Mouse (Mus musculus) stomach, embryonic 16.5 days (tissue): ENCODE results near the gene Mccc1. TPM values are rescaled to one million over a fixed set of nuclear protein-coding genes. Genes with fewer than 3 reads are reported as not detected.
A peak's percentile ranks its signal among the peaks of the same experiment; 100 is the strongest.

ENCODE experiments used
- ATAC-seq: fragments of 200-750 bp; cut with Nextera tagmentation; 2 replicates; pipeline ENCODE4 v1.8.0; 2017; ENCODE audit warnings: moderate number of reproducible peaks, moderate TSS enrichment; ENCODE audit not compliant: insufficient read depth, low FRiP score
- H3K27ac ChIP-seq: fragments of 300-500 bp; sonication (generic); 2 replicates; pipeline ENCODE4 v1.5.1; 2014; ENCODE audit warnings: low read length
- H3K27me3 ChIP-seq: fragments of 300-500 bp; sonication (generic); 2 replicates; pipeline ENCODE4 v1.6.1; 2014; ENCODE audit warnings: low read length, control low read depth, mixed read lengths; ENCODE audit not compliant: control insufficient read depth, insufficient read depth
- H3K36me3 ChIP-seq: fragments of 300-500 bp; sonication (generic); 2 replicates; pipeline ENCODE4 v1.6.1; 2014; ENCODE audit warnings: low read length; ENCODE audit not compliant: control insufficient read depth, insufficient read depth
- H3K4me1 ChIP-seq: fragments of 300-500 bp; sonication (generic); 2 replicates; pipeline ENCODE4 v1.6.1; 2014; ENCODE audit warnings: low read length, control low read depth, mixed read lengths; ENCODE audit not compliant: control insufficient read depth, insufficient read depth
- H3K4me2 ChIP-seq: fragments of 300-500 bp; sonication (generic); 2 replicates; pipeline ENCODE4 v1.6.1; 2014; ENCODE audit warnings: low read depth, low read length, mixed read lengths
- H3K4me3 ChIP-seq: fragments of 300-500 bp; sonication (generic); replicated peaks from 2 replicates; pipeline ENCODE4 v1.5.1; 2014; ENCODE audit warnings: mild to moderate bottlenecking, low read length
- H3K9ac ChIP-seq: fragments of 300-500 bp; sonication (generic); 2 replicates; pipeline ENCODE4 v1.6.1; 2014; ENCODE audit warnings: low read length
- H3K9me3 ChIP-seq: fragments of 300-500 bp; sonication (generic); replicated peaks from 2 replicates; pipeline ENCODE4 v1.6.1; 2016; ENCODE audit warnings: low read length, control low read depth; ENCODE audit not compliant: control insufficient read depth
- WGBS: fragments of 180-500 bp; shearing (Covaris S2); extraction: QIAGEN DNeasy Blood & Tissue Kit; methylation state at CpG from one replicate; pipeline ENCODE4 v1.1.7; 2014; 5-methylcytosine and 5-hydroxymethylcytosine counted together
- polyA plus RNA-seq: library from polyadenylated mRNA; unstranded; fragments of >200 nt; fragmentation: Nextera tagmentation; extraction: Ambion mirVana; gene quantifications from 2 replicates; pipeline ENCODE4 v1.2.1, GENCODE M21; 2015

The Mccc1 gene
- polyA plus RNA-seq, 1 experiment from 2014 or later = 34.1 TPM

DNA sequence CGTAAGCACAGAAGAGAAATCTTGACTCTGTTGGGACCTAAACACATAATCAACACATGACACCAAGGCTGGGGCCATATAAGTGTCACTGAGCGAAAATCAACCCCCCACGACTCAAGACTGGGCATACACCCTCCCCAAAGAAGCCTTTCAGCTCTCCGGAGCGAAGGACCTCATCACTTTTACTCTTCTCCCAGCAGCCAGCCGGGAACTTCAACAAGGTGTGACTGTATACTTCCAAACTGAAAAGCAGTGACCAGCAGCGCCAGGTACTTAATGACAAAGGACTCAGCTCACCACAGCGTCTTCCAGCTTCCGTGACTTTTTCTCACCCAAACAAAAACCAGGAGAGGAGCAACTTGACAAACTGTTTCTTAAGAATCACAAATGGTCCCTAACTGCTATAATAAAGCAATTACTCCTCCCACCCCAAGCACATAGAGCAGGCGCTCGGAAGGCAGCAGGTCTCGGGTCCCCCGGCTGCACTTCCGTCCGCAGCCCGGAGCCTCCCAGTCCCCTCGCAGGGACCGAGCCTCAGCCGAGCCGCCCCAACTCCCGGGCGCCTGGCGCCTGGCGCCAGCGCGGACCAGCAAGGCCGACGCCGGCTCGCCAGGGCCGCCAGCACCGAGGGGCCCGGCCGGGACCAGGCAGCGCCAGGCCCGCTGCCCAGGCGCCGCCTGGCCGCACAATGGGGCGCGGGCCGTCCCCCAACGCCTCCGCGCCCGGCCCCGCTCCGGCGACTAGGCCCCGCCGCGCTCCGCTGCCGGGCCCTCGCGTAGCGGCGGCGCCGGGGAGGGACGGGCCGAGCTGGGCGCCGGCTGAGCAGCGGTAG lies 68.4 kb downstream of the Mccc1 start:
- peak overlapping the region; percentile 92 for H3K27ac ChIP-seq
- no peaks in the 10 kb centered on the region for H3K36me3 ChIP-seq
- no peaks in the 10 kb centered on the region for H3K27me3 ChIP-seq
- ATAC-seq = peak; percentile 74
- peak overlapping the region; percentile 79 for H3K4me2 ChIP-seq
- H3K4me3 ChIP-seq = peak overlapping the region; percentile 89
- H3K9ac ChIP-seq = peak overlapping the region; percentile 99
- under 1% methylated on average over 61 of the region's 65 CpGs for WGBS
- peaks cover 13% of the 10 kb centered on the region; the same call in 1 of the 2 replicates for H3K4me1 ChIP-seq
- no peaks in the 10 kb centered on the region for H3K9me3 ChIP-seq

DNA sequence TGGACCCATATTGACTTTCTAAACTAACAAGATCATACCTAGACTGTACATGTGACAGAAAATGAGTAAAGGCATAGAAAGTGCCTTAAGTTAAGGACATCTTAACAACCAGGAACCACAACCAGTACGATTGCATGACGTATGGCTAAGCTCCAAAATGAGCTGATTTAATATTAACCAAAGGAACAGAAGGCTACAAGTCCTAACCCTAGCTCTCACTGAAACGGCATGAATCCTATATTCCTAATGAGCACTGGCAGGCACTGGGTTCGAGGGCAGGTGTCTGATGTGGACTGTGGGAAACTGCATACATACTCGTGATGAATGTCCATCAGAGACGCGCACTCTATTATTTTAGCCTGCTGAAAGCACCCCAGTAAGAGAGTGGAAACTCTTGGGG lies 69.1 kb downstream of the Mccc1 start:
- WGBS = 20% methylated on average over 7 of the region's 7 CpGs
- H3K27me3 ChIP-seq = no peaks in the 10 kb centered on the region
- peak overlapping the region; percentile 79 for H3K4me2 ChIP-seq
- no peaks in the 10 kb centered on the region for H3K36me3 ChIP-seq
- peak overlapping the region; percentile 99 for H3K9ac ChIP-seq
- H3K9me3 ChIP-seq = no peaks in the 10 kb centered on the region
- H3K4me3 ChIP-seq = peak overlapping the region; percentile 89
- H3K27ac ChIP-seq = no peak overlapping the region
- H3K4me1 ChIP-seq = peaks cover 13% of the 10 kb centered on the region; the same call in 1 of the 2 replicates
- no peak for ATAC-seq

DNA sequence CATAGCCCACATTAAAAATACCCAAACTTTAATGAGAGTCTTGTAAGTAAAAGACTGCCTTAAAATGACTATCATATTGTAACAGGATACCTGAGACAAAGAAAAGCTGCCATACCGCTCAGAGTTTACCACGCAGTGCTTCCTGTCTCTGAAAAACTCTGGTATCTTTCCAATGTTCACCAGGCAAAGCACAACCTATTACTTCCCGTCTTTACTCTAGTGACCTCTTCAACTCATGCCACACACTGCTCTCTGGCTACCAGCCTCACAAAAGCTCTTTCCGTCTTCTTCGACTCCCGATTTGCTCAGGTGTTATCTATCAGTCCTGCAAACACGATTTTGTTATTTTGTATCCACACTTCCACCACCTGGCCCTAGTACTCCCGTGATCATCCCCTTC lies 70.6 kb downstream of the Mccc1 start:
- Histone ChIP-seq H3K9ac (no peak overlapping the region), H3K27me3 (no peaks in the 10 kb centered on the region), H3K27ac (no peak overlapping the region), H3K4me3 (no peak overlapping the region), H3K4me2 (no peak overlapping the region), H3K36me3 (no peaks in the 10 kb centered on the region), H3K9me3 (no peaks in the 10 kb centered on the region), H3K4me1 (peaks cover 15% of the 10 kb centered on the region; the same call in 1 of the 2 replicates)
- 23% methylated on average over 8 of the region's 8 CpGs for WGBS
- ATAC-seq = no peak

DNA sequence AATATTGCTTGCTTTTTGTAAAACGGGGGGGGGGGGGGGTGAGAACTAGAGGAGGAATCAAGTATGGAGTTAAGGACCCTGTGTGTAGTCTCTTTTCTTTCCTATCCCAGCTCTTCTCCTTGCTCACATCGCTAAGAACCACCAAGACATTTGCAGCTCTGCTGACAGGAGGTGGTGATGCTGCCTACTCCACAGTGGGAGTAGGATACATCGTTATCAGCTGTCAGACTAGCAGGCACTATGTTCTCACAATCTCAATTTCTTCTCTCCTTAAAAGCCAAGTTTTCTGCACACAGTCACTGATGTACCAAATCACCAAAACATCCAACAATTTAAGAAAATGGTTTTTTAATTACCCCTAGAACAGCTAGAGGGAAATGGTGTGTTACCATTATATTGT lies 71.1 kb downstream of the Mccc1 start:
- H3K4me2 ChIP-seq = no peak overlapping the region
- no peaks in the 10 kb centered on the region for H3K9me3 ChIP-seq
- H3K27me3 ChIP-seq = no peaks in the 10 kb centered on the region
- WGBS = 59% methylated on average over 3 of the region's 3 CpGs
- ATAC-seq = no peak
- H3K27ac ChIP-seq = no peak overlapping the region
- no peak overlapping the region for H3K9ac ChIP-seq
- no peaks in the 10 kb centered on the region for H3K36me3 ChIP-seq
- H3K4me1 ChIP-seq = peaks cover 15% of the 10 kb centered on the region; the same call in 1 of the 2 replicates
- no peak overlapping the region for H3K4me3 ChIP-seq

DNA sequence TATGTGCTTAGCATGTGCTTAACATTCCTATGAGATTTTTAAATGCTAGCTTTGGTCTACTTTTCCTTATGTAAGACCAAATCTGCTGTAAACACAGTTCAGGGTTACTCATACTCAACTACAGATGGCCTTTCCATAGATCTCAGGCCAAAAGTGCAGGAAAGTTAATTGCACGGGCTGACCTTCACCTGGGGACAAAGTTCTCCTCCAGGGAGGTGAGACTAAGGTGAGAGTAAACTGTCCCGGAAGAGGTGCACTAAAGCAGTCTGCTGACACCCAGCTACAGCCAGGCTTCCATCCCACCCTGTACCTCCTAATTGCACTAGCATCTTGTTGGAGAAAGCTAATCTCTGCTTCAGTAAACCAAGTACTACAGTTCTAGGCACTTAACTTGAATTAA lies 74.6 kb downstream of the Mccc1 start:
- H3K4me3 ChIP-seq = no peak overlapping the region
- no peak; the same call in 1 of the 2 replicates for ATAC-seq

DNA sequence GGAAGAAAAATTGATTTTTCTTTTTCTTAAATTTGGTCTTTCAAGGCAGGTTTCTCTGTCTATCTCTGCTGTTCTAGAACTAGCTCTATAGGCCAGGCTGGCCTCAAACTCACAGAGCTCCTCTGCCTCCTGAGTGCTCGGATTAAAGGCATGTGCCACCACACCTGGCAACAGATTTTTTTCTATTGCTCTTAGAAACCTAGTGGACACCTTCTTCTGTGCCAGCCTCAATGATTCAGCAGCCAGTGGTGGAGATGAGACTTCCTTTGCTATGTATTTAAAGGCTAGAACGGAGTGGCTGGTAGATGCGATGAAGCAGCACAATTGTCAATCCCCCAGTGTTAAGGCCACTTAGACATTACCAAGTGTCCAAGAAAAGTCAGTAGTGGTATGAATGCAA lies 76.5 kb downstream of the Mccc1 start:
- H3K4me1 ChIP-seq = peaks cover 5% of the 10 kb centered on the region; the same call in 1 of the 2 replicates
- no peaks in the 10 kb centered on the region for H3K9me3 ChIP-seq
- no peak for ATAC-seq
- no peak overlapping the region for H3K4me3 ChIP-seq
- no peak overlapping the region for H3K4me2 ChIP-seq
- no peak overlapping the region for H3K27ac ChIP-seq
- no peaks in the 10 kb centered on the region for H3K36me3 ChIP-seq
- WGBS = 83% methylated on average over 3 of the region's 3 CpGs
- no peaks in the 10 kb centered on the region for H3K27me3 ChIP-seq
- no peak overlapping the region for H3K9ac ChIP-seq

More for the DNA sequence above, 74.6 kb downstream of the Mccc1 start:
- H3K27ac ChIP-seq = no peak overlapping the region
- H3K4me2 ChIP-seq = no peak overlapping the region
- no peak overlapping the region for H3K9ac ChIP-seq
- H3K9me3 ChIP-seq = no peaks in the 10 kb centered on the region
- H3K27me3 ChIP-seq = no peaks in the 10 kb centered on the region
- 61% methylated on average over 2 of the region's 2 CpGs for WGBS
- no peaks in the 10 kb centered on the region for H3K36me3 ChIP-seq
- H3K4me1 ChIP-seq = peaks cover 9% of the 10 kb centered on the region; the same call in 1 of the 2 replicates

DNA sequence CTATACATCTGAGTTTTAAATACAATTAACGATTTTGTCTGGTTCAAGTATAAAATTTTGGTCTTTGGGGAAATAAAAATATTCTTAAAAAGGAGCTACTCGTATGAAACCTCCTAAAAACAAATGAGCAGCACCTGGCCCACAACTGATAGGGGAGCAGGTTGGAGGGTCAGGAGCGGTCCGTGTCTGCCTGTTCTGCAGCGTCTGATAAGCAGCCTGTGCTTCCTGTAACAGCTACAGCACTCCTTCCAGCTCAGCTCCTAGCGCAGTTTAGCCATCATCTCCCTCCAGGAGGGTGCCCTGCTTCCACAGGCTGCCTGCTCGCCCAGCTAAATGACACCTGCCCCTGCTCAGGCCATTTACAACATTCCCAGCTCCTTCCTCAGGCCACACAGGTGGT lies 77.0 kb downstream of the Mccc1 start:
- Histone ChIP-seq H3K4me1 (peaks cover 5% of the 10 kb centered on the region; the same call in 1 of the 2 replicates), H3K9ac (no peak overlapping the region), H3K27ac (no peak overlapping the region), H3K4me2 (no peak overlapping the region), H3K4me3 (no peak overlapping the region), H3K27me3 (no peaks in the 10 kb centered on the region), H3K9me3 (no peaks in the 10 kb centered on the region), H3K36me3 (no peaks in the 10 kb centered on the region)
- peak; percentile 71; the same call in 1 of the 2 replicates for ATAC-seq
- WGBS = 47% methylated on average over 7 of the region's 7 CpGs

DNA sequence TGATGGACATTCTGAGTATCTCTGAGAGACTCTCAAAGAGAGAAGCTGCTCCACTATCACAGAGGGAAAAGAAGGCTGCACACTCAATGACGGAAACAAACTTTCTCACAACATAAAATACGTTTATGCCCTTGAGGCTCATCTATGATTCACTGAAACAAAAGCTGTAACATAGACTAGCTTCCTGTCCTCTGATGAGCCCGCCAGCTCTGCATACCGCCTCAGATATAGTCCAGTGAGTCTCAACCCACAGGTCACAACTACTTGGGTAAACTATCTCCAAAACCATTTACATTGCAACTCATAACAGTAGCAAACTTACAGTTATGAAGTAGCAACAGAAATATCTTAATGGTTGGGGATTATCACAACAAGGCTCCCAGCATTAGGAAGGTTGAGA lies 78.0 kb downstream of the Mccc1 start:
- H3K36me3 ChIP-seq = peaks cover 6% of the 10 kb centered on the region; the same call in 1 of the 2 replicates
- no peaks in the 10 kb centered on the region for H3K9me3 ChIP-seq
- WGBS = 69% methylated on average over 4 of the region's 4 CpGs
- H3K27me3 ChIP-seq = no peaks in the 10 kb centered on the region
- H3K27ac ChIP-seq = no peak overlapping the region
- no peak overlapping the region for H3K9ac ChIP-seq
- H3K4me2 ChIP-seq = no peak overlapping the region
- ATAC-seq = no peak
- peaks cover 5% of the 10 kb centered on the region; the same call in 1 of the 2 replicates for H3K4me1 ChIP-seq
- H3K4me3 ChIP-seq = no peak overlapping the region

DNA sequence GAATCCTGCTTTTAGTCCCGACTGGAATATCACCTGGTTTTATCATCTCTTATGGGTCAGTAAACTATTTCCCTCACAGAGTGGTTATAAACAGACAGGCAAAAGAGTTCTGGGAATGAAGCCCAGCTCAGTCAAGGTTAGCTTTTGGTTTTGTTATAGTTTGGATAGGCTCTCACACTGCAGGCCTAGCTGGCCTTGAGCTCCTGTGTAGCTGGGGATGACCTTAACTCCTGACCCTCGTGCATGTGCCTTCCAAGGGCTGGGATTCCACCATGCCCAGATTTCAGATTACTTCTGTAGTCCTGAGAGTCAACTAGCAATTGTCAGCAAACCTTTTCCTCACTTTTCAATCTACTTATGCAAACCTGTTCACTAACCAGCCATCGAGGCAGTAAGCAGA lies 82.2 kb downstream of the Mccc1 start:
- Histone ChIP-seq H3K36me3 (peaks cover 17% of the 10 kb centered on the region; the same call in 1 of the 2 replicates), H3K27me3 (no peaks in the 10 kb centered on the region), H3K4me1 (no peaks in the 10 kb centered on the region), H3K9ac (no peak overlapping the region), H3K9me3 (no peaks in the 10 kb centered on the region), H3K4me3 (no peak overlapping the region), H3K4me2 (no peak overlapping the region), H3K27ac (no peak overlapping the region)
- WGBS = 82% methylated on average over 3 of the region's 3 CpGs
- no peak for ATAC-seq
